Mouse (Mus musculus) megakaryocyte-erythroid progenitor cell, adult 5 weeks (primary cell): ENCODE data around the gene Pla2g2d. TPM values are rescaled to one million over a fixed set of nuclear protein-coding genes. Genes with fewer than 3 reads are reported as not detected.

Source experiments
- polyA plus RNA-seq: library from polyadenylated mRNA; stranded (reverse); fragments of >175 nt; gene quantifications from 2 replicates; pipeline ENCODE4 v1.2.3, GENCODE M21; 2012

Gene Pla2g2d
- polyA plus RNA-seq: not detected in 2 replicates

DNA sequence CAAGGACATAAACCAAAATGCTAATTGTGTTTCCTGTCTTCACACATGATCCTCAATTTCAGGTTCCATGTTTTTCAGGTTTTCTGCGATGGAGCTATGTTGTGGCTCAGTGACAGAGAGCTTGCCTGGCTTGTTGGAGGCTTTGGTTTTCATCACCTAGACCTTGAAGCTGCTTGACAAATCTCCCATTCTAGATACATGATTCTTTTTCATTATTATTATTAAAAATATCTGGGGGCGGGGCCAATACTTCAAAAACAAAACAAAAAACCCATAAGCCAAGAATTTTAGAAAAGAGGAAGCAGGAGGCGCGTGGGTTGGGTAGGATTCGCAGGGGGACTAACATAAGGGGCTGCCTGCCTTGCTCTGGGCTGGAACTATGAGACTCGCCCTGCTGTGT is at the start of gene Pla2g2d:
Gene Pla2g2d (plus strand): TSS at position 301 of the 400 bp plus-strand sequence.

DNA sequence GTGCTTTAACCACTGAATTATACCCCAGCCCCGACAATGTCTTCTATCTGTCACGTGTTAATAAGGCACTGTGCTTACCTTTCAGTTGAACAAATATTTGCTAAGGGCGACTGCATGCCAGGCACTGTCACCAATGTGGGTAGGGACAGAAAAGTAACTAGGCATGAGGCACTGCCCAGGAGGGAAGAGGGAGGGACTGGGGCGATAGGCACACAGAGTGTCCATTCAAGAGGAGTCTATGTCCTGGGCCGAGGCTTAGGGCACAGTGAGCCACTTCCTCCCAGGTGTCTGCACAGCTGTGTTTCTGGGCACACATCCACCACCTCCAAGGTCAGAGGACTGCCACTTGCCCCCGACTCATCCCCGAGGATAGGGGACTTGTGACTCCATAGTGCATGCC is 38.5 kb upstream of the Pla2g2d start, which contains the start of gene Ubxn10:
Gene Ubxn10 (minus strand): TSS at position 137 of the 400 bp plus-strand sequence.

DNA sequence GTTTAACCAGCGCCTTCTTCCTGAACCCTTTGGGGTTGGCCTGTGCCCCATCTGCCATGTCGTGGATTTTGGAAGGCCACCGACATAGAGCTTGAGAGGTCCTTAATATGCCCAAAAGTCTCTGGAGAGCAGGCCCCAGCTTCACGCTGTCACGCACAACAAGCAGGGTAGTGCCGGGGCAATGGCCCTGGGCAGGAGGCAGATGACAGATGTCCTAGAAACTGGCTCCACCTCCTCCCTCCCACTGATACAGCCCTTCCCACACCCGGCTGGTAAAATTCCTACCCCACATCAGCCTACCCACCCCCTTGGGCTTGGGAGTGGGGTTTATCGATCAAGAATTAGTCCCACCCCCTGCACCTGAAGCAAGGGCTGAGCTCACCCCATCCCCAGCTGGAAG is 18.1 kb upstream of the Pla2g2d start, which contains the start of gene Pla2g2f:
Gene Pla2g2f (minus strand): TSS at position 211 of the 400 bp plus-strand sequence.

Other genes with a start within 250 kb of the Pla2g2d start
- gene Vwa5b1, start 139.9 kb upstream of the Pla2g2d start, polyA plus RNA-seq: not detected in 2 replicates
- gene Pla2g2c, start 50.9 kb upstream of the Pla2g2d start, polyA plus RNA-seq: not detected in 2 replicates
- gene Ubxn10, start 38.6 kb upstream of the Pla2g2d start, polyA plus RNA-seq: not detected in 2 replicates
- not detected in 2 replicates for gene Pla2g2f, start 18.1 kb upstream of the Pla2g2d start, polyA plus RNA-seq
- not detected in 2 replicates for gene Pla2g5, start 87.7 kb downstream of the Pla2g2d start, polyA plus RNA-seq
- not detected in 2 replicates for gene Gm13030, start 98.2 kb downstream of the Pla2g2d start, polyA plus RNA-seq
- gene Pla2g2e, start 102.2 kb downstream of the Pla2g2d start, polyA plus RNA-seq: not detected in 2 replicates
- 9.5 and 13.3 TPM in 2 replicates for gene Otud3, start 138.2 kb downstream of the Pla2g2d start, polyA plus RNA-seq
- gene Rnf186, start 191.4 kb downstream of the Pla2g2d start, polyA plus RNA-seq: not detected in 2 replicates
- gene Tmco4, start 197.2 kb downstream of the Pla2g2d start, polyA plus RNA-seq: 13.6 and 16.8 TPM in 2 replicates